13 mouse cellular contexts compared by ENCODE assay signal in the genomic region with DNA sequence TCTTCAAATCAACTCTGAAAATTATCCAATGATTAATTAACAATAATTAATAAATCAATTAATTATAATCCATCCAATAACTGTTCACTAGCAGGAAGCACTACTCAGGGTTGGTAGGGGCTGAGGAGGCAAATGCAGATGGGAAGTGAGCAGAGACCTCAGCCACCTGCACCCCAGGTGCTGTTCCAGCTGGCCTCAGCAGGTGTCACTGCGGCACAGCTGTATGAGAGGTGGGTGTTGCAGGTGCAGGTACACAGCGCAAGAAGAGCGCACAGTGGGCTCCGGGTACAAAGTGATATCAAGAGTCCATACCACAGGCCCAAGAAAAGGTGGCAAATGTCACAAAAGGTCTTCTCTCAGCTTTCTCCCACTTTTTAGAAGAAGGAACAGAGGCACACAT. TPM values are rescaled to one million over a fixed set of nuclear protein-coding genes. Genes with fewer than 3 reads are reported as not detected.
DNase-seq lines count a peak whose midpoint lies in the region; ATAC-seq and TF ChIP-seq lines count a peak whose summit lies in the region.
"Had no signal": no experiment of that assay in that cellular context is flagged by ENCODE, and none has a peak within 500 bp of the region (broad histone marks: within the 10 kb centered on the region; RNA-seq: fewer than 3 reads in every experiment).

No protein-coding gene starts in this region.

- no peak for DNase-seq in heart, adult 2 months
- no peak for DNase-seq in heart, adult 8-10 months (ENCODE audit: low spot score)
- DNase-seq in lung, embryonic 14.5 days, result no peak
- DNase-seq in lung, postnatal 4 days, result no peak
- DNase-seq in kidney, postnatal 10 days, result peak; percentile 56
- DNase-seq in left cerebral cortex, postnatal 36 days (ENCODE audit: low spot score in 2 of 2), result no peak
- DNase-seq: adrenal gland, adult 2 months; cerebellum, adult 2 months; lung, postnatal 10 days had no signal

- no peaks in the 10 kb centered on the region for H3K4me1 ChIP-seq in heart, adult 2 months (ENCODE audit: control insufficient read depth, insufficient read depth, low read length)
- no peaks in the 10 kb centered on the region for H3K4me1 ChIP-seq in lung, embryonic 14.5 days (ENCODE audit: insufficient read depth)
- peaks cover 3% of the 10 kb centered on the region for H3K4me1 ChIP-seq in ES-Bruce4 (ENCODE audit: control insufficient read depth, insufficient read depth, low read length)

- peak; percentile 37 for TF ChIP-seq CTCF in heart, adult 2 months (IDR thresholded peaks at IDR 0.05)
- peak; percentile 63 for TF ChIP-seq CTCF in lung, embryonic 14.5 days (IDR thresholded peaks at IDR 0.05; ENCODE audit: low read depth)
- TF ChIP-seq CTCF in ES-Bruce4 (IDR thresholded peaks at IDR 0.05; ENCODE audit: low read depth, low read length), result peak; percentile 85

- intact Hi-C loops in heart, adult 2 months (cut with DNase I), result no loop called here
- intact Hi-C loops in left cerebral cortex, postnatal 36 days (cut with DNase I), result no loop called here

- H3K27ac ChIP-seq in heart, adult 2 months, result no peak overlapping the region
- H3K27ac ChIP-seq in lung, embryonic 14.5 days (ENCODE audit: low read depth), result no peak overlapping the region
- no peak overlapping the region for H3K27ac ChIP-seq in ES-Bruce4 (ENCODE audit: insufficient read depth, low read length)
- H3K27ac ChIP-seq: embryonic facial prominence, embryonic 13.5 days had no signal

- H3K4me3 ChIP-seq in heart, adult 2 months, result no peak overlapping the region
- no peak overlapping the region for H3K4me3 ChIP-seq in lung, embryonic 14.5 days (ENCODE audit: low read depth, low read length)
- no peak overlapping the region for H3K4me3 ChIP-seq in ES-Bruce4 (ENCODE audit: low read depth, low read length)
- H3K4me3 ChIP-seq: embryonic facial prominence, embryonic 13.5 days had no signal

- TF ChIP-seq POLR2A in heart, adult 2 months (IDR thresholded peaks at IDR 0.05; ENCODE audit: insufficient read depth, low read depth, low read length), result no peak
- TF ChIP-seq POLR2A in ES-Bruce4 (IDR thresholded peaks at IDR 0.05; ENCODE audit: insufficient read depth, low read length), result no peak

- no peaks in the 10 kb centered on the region for H3K79me2 ChIP-seq in heart, adult 2 months (replicated peaks; ENCODE audit: control insufficient read depth, insufficient read depth, low read length)

- no peaks in the 10 kb centered on the region for H3K9me3 ChIP-seq in lung, embryonic 14.5 days (ENCODE audit: low read depth, low read length)
- no peaks in the 10 kb centered on the region for H3K9me3 ChIP-seq in ES-Bruce4 (replicated peaks; ENCODE audit: control insufficient read depth, insufficient read depth, low read length, poor library complexity, severe bottlenecking)

- no peak overlapping the region for H3K9ac ChIP-seq in heart, adult 2 months (ENCODE audit: low read depth, low read length)
- no peak overlapping the region for H3K9ac ChIP-seq in lung, embryonic 14.5 days
- no peak overlapping the region for H3K9ac ChIP-seq in ES-Bruce4 (ENCODE audit: low read depth, poor library complexity, severe bottlenecking)
- H3K9ac ChIP-seq: embryonic facial prominence, embryonic 13.5 days had no signal

- ATAC-seq in lung, embryonic 14.5 days (ENCODE audit: insufficient read depth), result no peak
- no peak for ATAC-seq in granulocyte monocyte progenitor cell, adult 5-6 weeks (replicated peaks; ENCODE audit: poor library complexity, severe bottlenecking)
- ATAC-seq: inflammation-experienced regulatory T-cells, adult 6 months had no signal

- H3K36me3 ChIP-seq in heart, adult 2 months (ENCODE audit: control insufficient read depth, insufficient read depth, low read length), result no peaks in the 10 kb centered on the region
- H3K36me3 ChIP-seq in lung, embryonic 14.5 days (ENCODE audit: insufficient read depth), result no peaks in the 10 kb centered on the region
- H3K36me3 ChIP-seq in ES-Bruce4 (ENCODE audit: control insufficient read depth, insufficient read depth, low read length, poor library complexity, severe bottlenecking), result no peaks in the 10 kb centered on the region
- H3K36me3 ChIP-seq: embryonic facial prominence, embryonic 13.5 days had no signal

- no peaks in the 10 kb centered on the region for H3K27me3 ChIP-seq in heart, adult 2 months (ENCODE audit: control insufficient read depth, insufficient read depth, low read length)
- H3K27me3 ChIP-seq in lung, embryonic 14.5 days (ENCODE audit: insufficient read depth, low read length), result no peaks in the 10 kb centered on the region
- H3K27me3 ChIP-seq in ES-Bruce4 (ENCODE audit: control insufficient read depth, insufficient read depth, low read length, poor library complexity, severe bottlenecking), result no peaks in the 10 kb centered on the region
- H3K27me3 ChIP-seq: embryonic facial prominence, embryonic 13.5 days had no signal

- H3K4me2 ChIP-seq in lung, embryonic 14.5 days, result no peak overlapping the region
- H3K4me2 ChIP-seq: embryonic facial prominence, embryonic 13.5 days had no signal

- TF ChIP-seq EP300 in heart, adult 2 months (IDR thresholded peaks at IDR 0.05; ENCODE audit: insufficient read depth, low read depth, low read length), result no peak
- TF ChIP-seq EP300 in ES-Bruce4 (IDR thresholded peaks at IDR 0.05; ENCODE audit: insufficient read depth, low read depth, low read length), result no peak

- 71% methylated on average over 4 of the region's 4 CpGs for WGBS in heart, adult 2 months
- WGBS in lung, embryonic 14.5 days, result 54% methylated on average over 4 of the region's 4 CpGs

RNA-seq across cellular contexts. Expression of gene Slc37a1, which starts 41.9 kb away (rescaled TPM):
- total RNA-seq in heart, adult 2 months (2021), result 1 to 10 TPM; 7.3 to 9.1 TPM
- 18.7 and 19.7 TPM in 2 replicates for polyA plus RNA-seq in heart, adult 2 months (2012; rRNA removed)
- total RNA-seq in heart, adult 8-10 months (2022), result 10 to 100 TPM in 2 of 4 experiments, 1 to 10 TPM in 2; 7.9 to 11.9 (median 10.0) TPM
- 5.9 and 6.9 TPM in 2 replicates for polyA plus RNA-seq in lung, embryonic 14.5 days (2014; fragmentation: Nextera tagmentation; extraction: Ambion mirVana)
- 13.4 and 14.6 TPM in 2 replicates for polyA plus RNA-seq in ES-Bruce4 (2011; ENCODE audit: insufficient read depth, insufficient read length, low read depth, missing spikeins)
- 1 to 10 TPM; 8.2 to 9.9 TPM for total RNA-seq in left cerebral cortex, postnatal 36 days (2021)
- 6.2 and 8.0 TPM in 2 replicates for total RNA-seq in granulocyte monocyte progenitor cell, adult 5-6 weeks (2014; fragmentation: Nextera tagmentation)
- 7.4 and 8.4 TPM in 2 replicates for total RNA-seq in granulocyte monocyte progenitor cell, adult 5-6 weeks (2017)

RNA-seq across cellular contexts. Expression of gene Rsph1, which starts 51.3 kb away (rescaled TPM):
- 1 to 10 TPM in 1 of 2 experiments, under 1 TPM in 1; 0.81 to 1.2 TPM for total RNA-seq in heart, adult 2 months (2021)
- polyA plus RNA-seq in heart, adult 2 months (2012; rRNA removed), result 0.32 and 1.2 TPM in 2 replicates
- total RNA-seq in heart, adult 8-10 months (2022), result 1 to 10 TPM in 2 of 4 experiments, under 1 TPM in 2; 0.59 to 1.3 (median 0.91) TPM
- polyA plus RNA-seq in lung, embryonic 14.5 days (2014; fragmentation: Nextera tagmentation; extraction: Ambion mirVana), result 0.78 and 0.86 TPM in 2 replicates
- polyA plus RNA-seq in ES-Bruce4 (2011; ENCODE audit: insufficient read depth, insufficient read length, low read depth, missing spikeins), result 11.3 and 11.5 TPM in 2 replicates
- 10 to 100 TPM; 14.0 to 15.1 TPM for total RNA-seq in left cerebral cortex, postnatal 36 days (2021)
- 3.6 TPM in 1 of 2 replicates, not detected in the other for total RNA-seq in granulocyte monocyte progenitor cell, adult 5-6 weeks (2014; fragmentation: Nextera tagmentation)
- total RNA-seq in granulocyte monocyte progenitor cell, adult 5-6 weeks (2017), result 0.88 and 1.2 TPM in 2 replicates

RNA-seq across cellular contexts. Expression of gene Pde9a, which starts 57.5 kb away (rescaled TPM):
- 1 to 10 TPM; 3.2 to 4.0 TPM for total RNA-seq in heart, adult 2 months (2021)
- 10.4 and 12.1 TPM in 2 replicates for polyA plus RNA-seq in heart, adult 2 months (2012; rRNA removed)
- 1 to 10 TPM; 3.1 to 5.5 (median 4.2) TPM for total RNA-seq in heart, adult 8-10 months (2022)
- 35.8 and 36.7 TPM in 2 replicates for polyA plus RNA-seq in lung, embryonic 14.5 days (2014; fragmentation: Nextera tagmentation; extraction: Ambion mirVana)
- polyA plus RNA-seq in ES-Bruce4 (2011; ENCODE audit: insufficient read depth, insufficient read length, low read depth, missing spikeins), result 11.0 and 12.1 TPM in 2 replicates
- total RNA-seq in left cerebral cortex, postnatal 36 days (2021), result 10 to 100 TPM; 19.7 to 30.6 TPM
- 1.4 TPM in 1 of 2 replicates, not detected in the other for total RNA-seq in granulocyte monocyte progenitor cell, adult 5-6 weeks (2014; fragmentation: Nextera tagmentation)
- total RNA-seq in granulocyte monocyte progenitor cell, adult 5-6 weeks (2017), result not detected in 2 replicates
- polyA plus RNA-seq: inflammation-experienced regulatory T-cells, adult 6 months had no signal
